Mouse (Mus musculus): ENCODE results near the gene Bbof1. TPM values are rescaled to one million over a fixed set of nuclear protein-coding genes. Genes with fewer than 3 reads are reported as not detected.

Bbof1 gene
- total and polyA plus RNA-seq, 2 experiments = 0.18 TPM; not detected in 1

GRCm38 (mm10) chr12:84366971-84367370, 41.9 kb upstream of the Bbof1 start:
- WGBS = 71% methylated on average over 9 of the region's 9 CpGs
- H3K36me3 ChIP-seq (ENCODE audit: control insufficient read depth, insufficient read depth, low read length) = peaks cover 10% of the 10 kb centered on the region; the same call in 1 of the 2 replicates
- TF ChIP-seq POLR2A (IDR thresholded peaks at IDR 0.05; ENCODE audit: extremely low read depth, insufficient read depth, low read length) (no peak), CTCF (IDR thresholded peaks at IDR 0.05; ENCODE audit: low read depth, low read length) (no peak)
- H3K79me2 ChIP-seq (ENCODE audit: control insufficient read depth, insufficient read depth, low read length) = peaks cover 16% of the 10 kb centered on the region; the same call in 1 of the 2 replicates
- no peak overlapping the region for H3K27ac ChIP-seq (replicated peaks; ENCODE audit: insufficient read depth, low read depth, low read length)
- DNase-seq (ENCODE audit: extremely low read depth, low read depth, low spot score) = no peak
- no peak overlapping the region for H3K4me3 ChIP-seq (ENCODE audit: insufficient read depth, low read depth, low read length)
- no peaks in the 10 kb centered on the region for H3K27me3 ChIP-seq (ENCODE audit: control insufficient read depth, insufficient read depth, low read length)
- H3K4me1 ChIP-seq (ENCODE audit: control insufficient read depth, insufficient read depth, low read length) = 0 out of 2 replicates have a peak, but pooled peaks cover 2% of the 10 kb centered on the region
- H3K9ac ChIP-seq (ENCODE audit: low read depth, low read length) = no peak overlapping the region

- 62% methylated on average over 5 of the region's 5 CpGs for WGBS
- peaks cover 33% of the 10 kb centered on the region; the same call in 1 of the 2 replicates for H3K36me3 ChIP-seq (ENCODE audit: control insufficient read depth, insufficient read depth, low read length)
These were observed 37.2 kb upstream of the Bbof1 start for GRCm38 (mm10) chr12:84371647-84372046.

DNA sequence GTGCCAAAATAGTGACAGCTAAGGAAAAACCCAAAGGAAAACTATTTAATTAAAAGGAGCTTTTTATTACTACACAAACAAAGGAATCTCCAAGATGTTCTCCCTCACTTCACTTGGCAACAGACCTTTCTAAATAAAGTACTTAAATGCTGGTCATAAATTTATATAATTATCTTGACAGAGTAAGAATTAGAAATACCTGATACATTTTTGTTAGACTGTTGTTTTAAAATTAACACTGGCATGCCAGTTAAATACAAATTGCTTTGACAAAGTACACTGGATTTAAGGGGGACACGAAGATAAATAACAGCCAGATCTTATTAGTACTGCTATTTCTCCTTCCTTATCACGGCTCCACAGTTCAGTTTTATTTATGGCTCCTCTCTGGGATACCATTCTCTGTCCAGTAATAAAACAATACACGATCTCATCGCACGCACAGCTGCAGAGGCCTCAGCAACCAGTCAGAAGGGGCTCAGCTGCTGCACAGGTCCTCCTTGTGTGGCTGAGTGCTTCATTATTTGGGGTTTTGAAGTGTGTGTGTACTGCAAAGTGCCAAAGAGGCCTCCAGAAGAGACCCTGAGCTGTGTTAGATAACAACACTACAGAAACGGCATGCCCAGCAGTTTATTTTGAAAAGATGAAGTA, 34.9 kb upstream of the Bbof1 start:
- H3K9ac ChIP-seq (ENCODE audit: low read depth, low read length) = no peak overlapping the region
- H3K27ac ChIP-seq (replicated peaks; ENCODE audit: insufficient read depth, low read depth, low read length) = no peak overlapping the region
- H3K27me3 ChIP-seq (ENCODE audit: control insufficient read depth, insufficient read depth, low read length) = no peaks in the 10 kb centered on the region
- no peaks in the 10 kb centered on the region for H3K79me2 ChIP-seq (ENCODE audit: control insufficient read depth, insufficient read depth, low read length)
- TF ChIP-seq POLR2A (IDR thresholded peaks at IDR 0.05; ENCODE audit: extremely low read depth, insufficient read depth, low read length) (no peak), CTCF (IDR thresholded peaks at IDR 0.05; ENCODE audit: low read depth, low read length) (no peak)
- WGBS = 89% methylated on average over 6 of the region's 6 CpGs
- peaks cover 50% of the 10 kb centered on the region for H3K36me3 ChIP-seq (ENCODE audit: control insufficient read depth, insufficient read depth, low read length)
- no peaks in the 10 kb centered on the region for H3K4me1 ChIP-seq (ENCODE audit: control insufficient read depth, insufficient read depth, low read length)
- H3K4me3 ChIP-seq (ENCODE audit: insufficient read depth, low read depth, low read length) = no peak overlapping the region
- DNase-seq (ENCODE audit: extremely low read depth, low read depth, low spot score) = no peak

More at GRCm38 (mm10) chr12:84371647-84372046, 37.2 kb upstream of the Bbof1 start:
- H3K79me2 ChIP-seq (ENCODE audit: control insufficient read depth, insufficient read depth, low read length) = peaks cover 3% of the 10 kb centered on the region; the same call in 1 of the 2 replicates
- no peaks in the 10 kb centered on the region for H3K27me3 ChIP-seq (ENCODE audit: control insufficient read depth, insufficient read depth, low read length)
- no peak for TF ChIP-seq CTCF (IDR thresholded peaks at IDR 0.05; ENCODE audit: low read depth, low read length)
- no peak for TF ChIP-seq POLR2A (IDR thresholded peaks at IDR 0.05; ENCODE audit: extremely low read depth, insufficient read depth, low read length)
- H3K9ac ChIP-seq (ENCODE audit: low read depth, low read length) = no peak overlapping the region
- H3K4me3 ChIP-seq (ENCODE audit: insufficient read depth, low read depth, low read length) = no peak overlapping the region
- DNase-seq (ENCODE audit: extremely low read depth, low read depth, low spot score) = peak; percentile 52
- H3K4me1 ChIP-seq (ENCODE audit: control insufficient read depth, insufficient read depth, low read length) = no peaks in the 10 kb centered on the region
- H3K27ac ChIP-seq (replicated peaks; ENCODE audit: insufficient read depth, low read depth, low read length) = no peak overlapping the region

- Histone ChIP-seq H3K9ac (ENCODE audit: low read depth, low read length) (no peak overlapping the region), H3K4me1 (ENCODE audit: control insufficient read depth, insufficient read depth, low read length) (peaks cover 11% of the 10 kb centered on the region), H3K36me3 (ENCODE audit: control insufficient read depth, insufficient read depth, low read length) (peaks cover 69% of the 10 kb centered on the region), H3K79me2 (ENCODE audit: control insufficient read depth, insufficient read depth, low read length) (no peaks in the 10 kb centered on the region), H3K27ac (replicated peaks; ENCODE audit: insufficient read depth, low read depth, low read length) (no peak overlapping the region), H3K27me3 (ENCODE audit: control insufficient read depth, insufficient read depth, low read length) (no peaks in the 10 kb centered on the region), H3K4me3 (ENCODE audit: insufficient read depth, low read depth, low read length) (no peak overlapping the region)
- DNase-seq (ENCODE audit: extremely low read depth, low read depth, low spot score) = no peak
- WGBS = 94% methylated on average over 4 of the region's 4 CpGs
- TF ChIP-seq CTCF (IDR thresholded peaks at IDR 0.05; ENCODE audit: low read depth, low read length) = no peak
- TF ChIP-seq POLR2A (IDR thresholded peaks at IDR 0.05; ENCODE audit: extremely low read depth, insufficient read depth, low read length) = no peak
These were observed 26.5 kb upstream of the Bbof1 start for GRCm38 (mm10) chr12:84382369-84382768.

- Histone ChIP-seq H3K27ac (replicated peaks; ENCODE audit: insufficient read depth, low read depth, low read length) (peak overlapping the region; percentile 69), H3K4me1 (ENCODE audit: control insufficient read depth, insufficient read depth, low read length) (peaks cover 11% of the 10 kb centered on the region), H3K79me2 (ENCODE audit: control insufficient read depth, insufficient read depth, low read length) (no peaks in the 10 kb centered on the region), H3K36me3 (ENCODE audit: control insufficient read depth, insufficient read depth, low read length) (peaks cover 55% of the 10 kb centered on the region), H3K9ac (ENCODE audit: low read depth, low read length) (no peak overlapping the region), H3K4me3 (ENCODE audit: insufficient read depth, low read depth, low read length) (no peak overlapping the region), H3K27me3 (ENCODE audit: control insufficient read depth, insufficient read depth, low read length) (no peaks in the 10 kb centered on the region)
- peak; percentile 99 for DNase-seq (ENCODE audit: extremely low read depth, low read depth, low spot score)
- 18% methylated on average over 5 of the region's 5 CpGs for WGBS
- TF ChIP-seq POLR2A (IDR thresholded peaks at IDR 0.05; ENCODE audit: extremely low read depth, insufficient read depth, low read length) = no peak
- TF ChIP-seq CTCF (IDR thresholded peaks at IDR 0.05; ENCODE audit: low read depth, low read length) = no peak
These were observed 24.2 kb upstream of the Bbof1 start for GRCm38 (mm10) chr12:84384644-84385081.

- H3K36me3 ChIP-seq (ENCODE audit: control insufficient read depth, insufficient read depth, low read length) = peaks cover 50% of the 10 kb centered on the region
- no peak overlapping the region for H3K9ac ChIP-seq (ENCODE audit: low read depth, low read length)
- H3K79me2 ChIP-seq (ENCODE audit: control insufficient read depth, insufficient read depth, low read length) = no peaks in the 10 kb centered on the region
- TF ChIP-seq CTCF (IDR thresholded peaks at IDR 0.05; ENCODE audit: low read depth, low read length) (no peak), POLR2A (IDR thresholded peaks at IDR 0.05; ENCODE audit: extremely low read depth, insufficient read depth, low read length) (no peak)
- H3K27ac ChIP-seq (replicated peaks; ENCODE audit: insufficient read depth, low read depth, low read length) = peak overlapping the region; percentile 69
- peaks cover 11% of the 10 kb centered on the region for H3K4me1 ChIP-seq (ENCODE audit: control insufficient read depth, insufficient read depth, low read length)
- H3K27me3 ChIP-seq (ENCODE audit: control insufficient read depth, insufficient read depth, low read length) = no peaks in the 10 kb centered on the region
- no peak overlapping the region for H3K4me3 ChIP-seq (ENCODE audit: insufficient read depth, low read depth, low read length)
- WGBS = 70% methylated on average over 4 of the region's 4 CpGs
- DNase-seq (ENCODE audit: extremely low read depth, low read depth, low spot score) = no peak
These were observed 23.5 kb upstream of the Bbof1 start for GRCm38 (mm10) chr12:84385408-84385807.

Data from liver, adult 2 months (tissue).